Mouse (Mus musculus) heart, postnatal 25 days (tissue): ENCODE measurements around the gene Adipoq. TPM values are rescaled to one million over a fixed set of nuclear protein-coding genes. Genes with fewer than 3 reads are reported as not detected.

ENCODE experiments used
- DNase-seq: peaks from one replicate; pipeline ENCODE4 v3.0.0; 2022; ENCODE audit warnings: low spot score
- intact Hi-C: fragments of 180-260 bp; cut with DNase I; formaldehyde crosslinking; loops from one replicate; pipeline ENCODE4 v1.15.1; 2025
- microRNA-seq: library from miRNA; unstranded; fragments of <30 nt; microRNA quantifications from one replicate; pipeline ENCODE4 v1.2.0, GENCODE M21; 2022
- total RNA-seq, 2 experiments: library from RNA; stranded (reverse); gene quantifications; 2 replicates each; pipeline ENCODE4 v1.2.3; 2021

Gene Adipoq
- total RNA-seq, 2 experiments from 2014 or later: 3.0 to 11.3 TPM

DNA sequence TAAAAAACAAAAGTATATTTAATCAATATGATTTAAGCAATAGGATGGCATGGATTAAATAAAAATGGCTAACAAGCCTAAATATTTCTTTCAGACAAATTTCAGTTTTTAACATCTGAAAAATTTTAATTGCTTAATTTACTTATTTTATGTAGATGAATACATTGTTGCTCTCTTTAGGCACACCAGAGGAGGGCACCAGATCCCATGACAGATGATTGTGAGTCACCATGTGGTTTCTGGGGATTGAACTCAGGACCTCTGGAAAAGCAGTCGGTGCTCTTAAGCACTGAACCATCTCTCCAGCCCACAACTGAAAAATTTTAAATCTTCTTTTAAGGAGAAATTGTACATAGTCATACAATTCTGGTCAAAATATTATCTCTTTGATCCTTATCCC, 43.3 kb downstream of the Adipoq start:
- intact Hi-C loops: no loop called here
- DNase-seq: no peak

DNA sequence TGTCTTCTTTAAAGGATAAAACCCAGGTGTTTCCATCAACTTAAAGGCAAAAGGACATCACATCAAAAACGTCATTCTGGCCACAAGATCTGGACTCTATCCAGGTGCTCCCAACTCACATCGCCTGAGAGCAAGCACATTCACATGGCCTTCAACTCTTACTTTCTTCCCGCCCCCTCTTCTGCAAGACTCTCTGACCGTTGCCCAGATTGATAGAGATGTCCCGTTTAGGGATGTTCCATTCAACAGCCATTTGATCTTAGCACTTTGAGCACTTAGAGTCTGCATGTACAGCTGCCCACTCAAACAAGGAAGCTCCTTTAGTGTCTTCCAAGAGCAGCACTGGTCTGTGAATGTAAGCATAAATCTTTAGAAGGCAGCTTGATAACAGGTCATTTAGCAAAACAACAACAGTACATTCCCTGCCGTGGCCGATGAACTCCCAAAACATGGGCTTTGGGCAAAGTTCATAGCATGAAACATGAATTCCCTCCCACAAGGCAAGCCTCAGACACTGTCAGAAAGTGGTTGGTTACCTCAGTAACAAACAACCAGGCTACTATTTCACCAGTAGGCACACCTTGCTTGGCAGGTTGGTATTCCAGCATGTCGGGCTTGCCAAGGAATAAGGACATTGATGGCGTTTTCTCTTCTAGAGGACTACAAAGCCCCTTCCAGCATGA, 45.4 kb downstream of the Adipoq start:
- DNase-seq: no peak
- intact Hi-C loops: no loop called here

DNA sequence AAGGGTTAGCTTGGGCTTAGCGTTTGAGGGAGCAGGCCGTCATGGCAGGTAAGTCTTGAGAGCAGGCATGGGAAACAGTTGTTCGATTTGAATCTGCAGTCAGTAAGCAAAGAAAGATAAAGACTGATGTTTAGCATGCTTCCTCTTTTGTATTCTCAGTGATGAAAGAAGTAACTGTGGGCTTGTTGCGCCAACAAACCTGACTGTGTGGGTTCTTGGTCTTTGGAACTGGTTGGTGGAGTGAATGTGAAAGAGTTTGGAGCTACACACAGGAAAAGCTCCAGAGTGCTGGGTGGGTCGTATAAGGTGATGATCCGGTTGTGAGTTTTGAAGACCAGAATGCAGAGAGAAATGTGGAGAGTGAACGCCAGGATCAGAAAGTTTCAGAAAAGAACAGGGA, 49.3 kb downstream of the Adipoq start:
- DNase-seq: no peak
- intact Hi-C loops: no loop called here

DNA sequence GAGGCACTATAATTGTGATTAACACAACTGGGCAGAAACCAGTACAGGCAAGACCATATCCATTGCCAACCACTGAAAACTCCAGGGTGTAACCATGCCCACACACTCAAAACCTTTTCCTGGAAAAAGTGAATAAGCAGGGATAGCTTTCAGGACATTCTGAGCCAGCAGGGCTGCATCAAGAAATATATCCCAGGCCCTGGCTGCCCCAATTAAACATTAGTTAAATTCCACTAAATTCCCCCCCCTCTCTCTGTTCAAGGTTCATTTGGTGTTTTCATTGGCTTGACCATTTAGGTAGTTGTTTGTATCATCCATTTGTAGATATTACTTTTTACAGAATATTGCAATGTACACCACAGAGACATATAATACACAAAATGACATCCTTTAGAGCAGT, 50.0 kb downstream of the Adipoq start:
- no peak for DNase-seq
- intact Hi-C loops: no loop called here

DNA sequence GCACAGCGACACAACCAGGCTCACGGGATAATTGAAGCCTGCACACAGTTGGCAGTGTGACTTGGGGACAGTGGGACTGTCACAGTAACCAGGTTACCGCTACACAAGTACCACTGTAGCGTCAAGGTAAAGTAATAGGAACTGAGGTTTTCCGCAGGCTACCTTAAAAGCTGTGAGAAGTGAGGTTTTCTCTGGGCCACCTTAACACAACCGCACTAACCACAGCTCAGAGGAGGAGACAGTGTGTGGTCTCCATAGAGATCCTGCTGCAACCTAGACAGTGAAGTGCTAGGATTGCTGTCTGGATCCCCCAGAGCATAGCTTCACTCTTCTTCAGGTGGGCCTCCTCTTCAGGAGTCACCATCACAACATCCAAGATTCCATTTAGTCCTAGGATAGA, 50.5 kb downstream of the Adipoq start:
- intact Hi-C loops: no loop called here
- DNase-seq: no peak

DNA sequence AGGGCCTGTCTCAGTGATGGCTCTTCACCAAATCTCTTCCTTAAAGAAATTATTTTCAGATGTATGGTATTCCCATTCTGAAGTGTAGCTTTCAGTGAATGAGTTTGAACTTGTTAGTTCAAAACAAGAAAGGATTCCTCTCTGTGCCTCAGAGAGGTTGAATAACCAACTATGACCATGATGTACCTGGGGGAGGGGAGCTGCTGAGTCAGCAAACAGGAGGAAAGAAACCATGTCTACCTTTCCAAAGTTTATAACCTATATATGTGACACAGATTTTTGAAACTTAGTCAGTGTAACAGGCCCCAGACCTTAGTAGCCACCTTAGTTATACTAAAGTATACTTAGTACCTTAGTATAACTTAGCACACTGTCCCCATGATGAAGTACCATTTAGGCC, 55.2 kb downstream of the Adipoq start:
- DNase-seq: no peak
- intact Hi-C loops: no loop called here

Small RNA genes lying within 50 kb of the gene (microRNA-seq; reads per million reads assigned to microRNA genes)
- 0.83 reads per million for gene Gm49346

Other genes with a start within 250 kb of the Adipoq start
- under 1 TPM in 1 of 2 experiments, not detected in 1; 0.21 TPM for gene Fetub, start 228.2 kb upstream of the Adipoq start, total RNA-seq
- gene Hrg, start 195.5 kb upstream of the Adipoq start, total RNA-seq: not detected
- under 1 TPM in 1 of 2 experiments, not detected in 1; 0.22 TPM for gene Kng2, start 117.1 kb upstream of the Adipoq start, total RNA-seq
- gene Kng1, start 88.7 kb upstream of the Adipoq start, total RNA-seq: not detected
- gene Eif4a2, start 39.1 kb upstream of the Adipoq start, total RNA-seq: 100 to 1,000 TPM; 300 to 346 TPM
- gene Rfc4, start 18.8 kb upstream of the Adipoq start, total RNA-seq: 1 to 10 TPM; 6.6 to 6.8 TPM
- 10 to 100 TPM; 11.5 to 11.7 TPM for gene St6gal1, start 78.2 kb downstream of the Adipoq start, total RNA-seq